Mouse (Mus musculus) kidney, embryonic 14.5 days (tissue): Measurements from ENCODE around the gene Clec3b. TPM values are rescaled to one million over a fixed set of nuclear protein-coding genes. Genes with fewer than 3 reads are reported as not detected.

Experiments used
- ATAC-seq: fragments of 200-750 bp; cut with Nextera tagmentation; 2 replicates; pipeline ENCODE4 v1.8.0; 2017; ENCODE audit warnings: moderate number of reproducible peaks, mild to moderate bottlenecking, moderate TSS enrichment, moderate library complexity; ENCODE audit not compliant: low FRiP score, low TSS enrichment
- H3K27ac ChIP-seq: fragments of 300-500 bp; sonication (generic); 2 replicates; pipeline ENCODE4 v1.5.1; 2014; ENCODE audit warnings: low read depth, mild to moderate bottlenecking, low read length, moderate library complexity, mixed read lengths
- H3K27me3 ChIP-seq: fragments of 300-500 bp; sonication (generic); 2 replicates; pipeline ENCODE4 v1.6.1; 2014; ENCODE audit warnings: mild to moderate bottlenecking, low read length; ENCODE audit not compliant: control insufficient read depth, insufficient read depth
- H3K36me3 ChIP-seq: fragments of 300-500 bp; sonication (generic); 2 replicates; pipeline ENCODE4 v1.6.1; 2014; ENCODE audit warnings: low read length, mixed read lengths; ENCODE audit not compliant: control insufficient read depth, insufficient read depth
- H3K4me1 ChIP-seq: fragments of 300-500 bp; sonication (generic); 2 replicates; pipeline ENCODE4 v1.6.1; 2014; ENCODE audit warnings: low read length, mixed read lengths; ENCODE audit not compliant: control insufficient read depth, insufficient read depth
- H3K4me2 ChIP-seq: fragments of 300-500 bp; sonication (generic); replicated peaks from 2 replicates; pipeline ENCODE4 v1.6.1; 2014; ENCODE audit warnings: low read depth, mild to moderate bottlenecking, low read length
- H3K4me3 ChIP-seq: fragments of 300-500 bp; sonication (generic); 2 replicates; pipeline ENCODE4 v1.5.1; 2014; ENCODE audit warnings: mild to moderate bottlenecking, low read length
- H3K9ac ChIP-seq: fragments of 300-500 bp; sonication (generic); 2 replicates; pipeline ENCODE4 v1.6.1; 2014; ENCODE audit warnings: low read depth, mild to moderate bottlenecking, low read length, moderate library complexity
- H3K9me3 ChIP-seq: fragments of 300-500 bp; sonication (generic); 2 replicates; pipeline ENCODE4 v1.6.1; 2016; ENCODE audit warnings: low read length; ENCODE audit not compliant: control insufficient read depth
- WGBS: fragments of 180-500 bp; shearing (Covaris S2); extraction: QIAGEN DNeasy Blood & Tissue Kit; methylation state at CpG from one replicate; pipeline ENCODE4 v1.1.7; 2014; 5-methylcytosine and 5-hydroxymethylcytosine counted together
- polyA plus RNA-seq: library from polyadenylated mRNA; unstranded; fragments of >200 nt; fragmentation: Nextera tagmentation; extraction: Ambion mirVana; gene quantifications from 2 replicates; pipeline ENCODE4 v1.2.1, GENCODE M21; 2014

Gene Clec3b
- polyA plus RNA-seq, 1 experiment from 2014 or later: not detected

- H3K27me3 ChIP-seq: no peaks in the 10 kb centered on the region
- ATAC-seq: no peak
- no peaks in the 10 kb centered on the region for H3K4me1 ChIP-seq
- H3K27ac ChIP-seq: no peak overlapping the region
- H3K4me2 ChIP-seq: no peak overlapping the region
- H3K4me3 ChIP-seq: no peak overlapping the region
- peaks cover 14% of the 10 kb centered on the region; the same call in 1 of the 2 replicates for H3K9me3 ChIP-seq
- no peaks in the 10 kb centered on the region for H3K36me3 ChIP-seq
- no peak overlapping the region for H3K9ac ChIP-seq
- WGBS: 80% methylated on average over 5 of the region's 5 CpGs
Observed at GRCm38 (mm10) chr9:123148430-123148829, 2.3 kb upstream of the Clec3b start.

GRCm38 (mm10) chr9:123151561-123151960, 815 bp downstream of the Clec3b start:
- no peak for ATAC-seq

GRCm38 (mm10) chr9:123152026-123152425, 1.3 kb downstream of the Clec3b start:
- Histone ChIP-seq H3K4me1 (no peaks in the 10 kb centered on the region), H3K4me3 (no peak overlapping the region), H3K9me3 (no peaks in the 10 kb centered on the region), H3K4me2 (no peak overlapping the region), H3K9ac (no peak overlapping the region), H3K27me3 (no peaks in the 10 kb centered on the region), H3K27ac (no peak overlapping the region), H3K36me3 (no peaks in the 10 kb centered on the region)
- ATAC-seq: no peak
- WGBS: 63% methylated on average over 3 of the region's 3 CpGs

More at GRCm38 (mm10) chr9:123151561-123151960, 815 bp downstream of the Clec3b start:
- no peaks in the 10 kb centered on the region for H3K4me1 ChIP-seq
- no peak overlapping the region for H3K4me3 ChIP-seq
- 46% methylated on average over 1 of the region's 1 CpGs for WGBS
- no peaks in the 10 kb centered on the region for H3K27me3 ChIP-seq
- no peak overlapping the region for H3K4me2 ChIP-seq
- H3K36me3 ChIP-seq: no peaks in the 10 kb centered on the region
- no peak overlapping the region for H3K9ac ChIP-seq
- H3K27ac ChIP-seq: no peak overlapping the region
- no peaks in the 10 kb centered on the region for H3K9me3 ChIP-seq

- H3K4me2 ChIP-seq: no peak overlapping the region
- no peak overlapping the region for H3K27ac ChIP-seq
- no peak for ATAC-seq
- H3K9me3 ChIP-seq: no peaks in the 10 kb centered on the region
- no peak overlapping the region for H3K9ac ChIP-seq
- no peak overlapping the region for H3K4me3 ChIP-seq
- no peaks in the 10 kb centered on the region for H3K36me3 ChIP-seq
- H3K27me3 ChIP-seq: no peaks in the 10 kb centered on the region
- no peaks in the 10 kb centered on the region for H3K4me1 ChIP-seq
- 87% methylated on average over 2 of the region's 2 CpGs for WGBS
Observed at GRCm38 (mm10) chr9:123153121-123153520, 2.4 kb downstream of the Clec3b start.

- 39% methylated on average over 30 of the region's 30 CpGs for WGBS
- ATAC-seq: peak; percentile 82
- Histone ChIP-seq H3K4me3 (peak overlapping the region; percentile 19), H3K9me3 (no peaks in the 10 kb centered on the region), H3K27me3 (no peaks in the 10 kb centered on the region), H3K27ac (no peak overlapping the region), H3K4me2 (peak overlapping the region; percentile 38), H3K36me3 (no peaks in the 10 kb centered on the region), H3K9ac (no peak overlapping the region), H3K4me1 (no peaks in the 10 kb centered on the region)
Observed at GRCm38 (mm10) chr9:123156910-123157361, 6.2 kb downstream of the Clec3b start.

GRCm38 (mm10) chr9:123157699-123158098, 7.0 kb downstream of the Clec3b start:
- no peak overlapping the region for H3K4me3 ChIP-seq
- no peak overlapping the region for H3K27ac ChIP-seq
- no peaks in the 10 kb centered on the region for H3K9me3 ChIP-seq
- no peaks in the 10 kb centered on the region for H3K4me1 ChIP-seq
- no peaks in the 10 kb centered on the region for H3K27me3 ChIP-seq
- no peak for ATAC-seq
- no peak overlapping the region for H3K4me2 ChIP-seq
- no peaks in the 10 kb centered on the region for H3K36me3 ChIP-seq
- H3K9ac ChIP-seq: no peak overlapping the region

- ATAC-seq: no peak
- no peak overlapping the region for H3K9ac ChIP-seq
- no peak overlapping the region for H3K27ac ChIP-seq
- H3K4me3 ChIP-seq: no peak overlapping the region
- H3K4me2 ChIP-seq: no peak overlapping the region
- H3K36me3 ChIP-seq: no peaks in the 10 kb centered on the region
- 51% methylated on average over 8 of the region's 8 CpGs for WGBS
- H3K27me3 ChIP-seq: no peaks in the 10 kb centered on the region
- no peaks in the 10 kb centered on the region for H3K4me1 ChIP-seq
- H3K9me3 ChIP-seq: no peaks in the 10 kb centered on the region
Observed at GRCm38 (mm10) chr9:123158125-123158836, 7.5 kb downstream of the Clec3b start.

- Histone ChIP-seq H3K27me3 (no peaks in the 10 kb centered on the region), H3K27ac (no peak overlapping the region), H3K4me1 (no peaks in the 10 kb centered on the region), H3K9me3 (no peaks in the 10 kb centered on the region), H3K36me3 (no peaks in the 10 kb centered on the region), H3K4me3 (no peak overlapping the region), H3K9ac (no peak overlapping the region), H3K4me2 (no peak overlapping the region)
- no peak; the same call in 1 of the 2 replicates for ATAC-seq
- WGBS: 59% methylated on average over 7 of the region's 7 CpGs
Observed at GRCm38 (mm10) chr9:123159330-123159729, 8.6 kb downstream of the Clec3b start.

- H3K36me3 ChIP-seq: no peaks in the 10 kb centered on the region
- H3K27me3 ChIP-seq: no peaks in the 10 kb centered on the region
- H3K9me3 ChIP-seq: no peaks in the 10 kb centered on the region
- H3K9ac ChIP-seq: no peak overlapping the region
- WGBS: 51% methylated on average over 2 of the region's 2 CpGs
- no peak overlapping the region for H3K27ac ChIP-seq
- ATAC-seq: no peak
- no peak overlapping the region for H3K4me2 ChIP-seq
- no peak overlapping the region for H3K4me3 ChIP-seq
- H3K4me1 ChIP-seq: no peaks in the 10 kb centered on the region
Observed at GRCm38 (mm10) chr9:123161792-123162191, 11.0 kb downstream of the Clec3b start.
